Mouse (Mus musculus) liver, adult 2 months (tissue): ENCODE data around the gene 4930469K13Rik.

Source experiments
- CTCF ChIP-seq: fragments of 200-500 bp; IDR thresholded peaks from 2 replicates; pipeline ENCODE4 v1.5.1; 2011; ENCODE audit warnings: low read depth, low read length, control low read depth
- POLR2A ChIP-seq: fragments of 200-500 bp; IDR thresholded peaks from 2 replicates; pipeline ENCODE4 v1.6.1; 2011; ENCODE audit warnings: low read length, control low read depth; ENCODE audit not compliant: insufficient read depth; ENCODE audit errors: extremely low read depth

DNA sequence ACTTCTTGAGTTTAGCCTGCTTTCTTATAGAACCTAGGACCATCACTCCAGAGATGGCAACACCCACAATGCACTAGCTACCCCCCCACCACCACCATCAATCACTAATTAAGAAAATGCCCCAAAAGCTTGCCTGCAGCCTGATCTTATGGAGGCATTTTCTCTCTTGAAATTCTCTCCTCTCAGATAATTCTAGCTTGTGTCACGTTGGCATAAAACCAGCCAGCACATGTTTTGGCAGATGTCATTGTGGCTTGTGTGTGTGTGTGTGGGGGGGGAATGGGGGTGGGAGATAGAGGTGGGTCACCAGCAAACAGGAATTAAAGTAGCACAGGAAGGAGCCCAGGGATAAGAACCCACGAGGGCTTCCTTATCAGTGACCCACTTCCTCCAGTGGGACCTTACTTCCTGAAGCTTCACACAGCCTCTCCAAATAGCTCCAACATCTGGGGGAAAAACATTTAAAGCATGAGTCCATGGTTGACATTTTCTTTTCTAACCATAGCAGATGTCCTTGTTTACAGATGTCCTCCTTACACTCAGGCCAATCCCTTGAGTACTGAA is 18.3 kb upstream of the 4930469K13Rik start:
- TF ChIP-seq CTCF (no peak), POLR2A (no peak)
